Comparison of ENCODE assay signal across 27 mouse cellular contexts in genomic region chr8:117610506-117610905, GRCm38 (mm10).
"Had no signal": no experiment of that assay in that cellular context is flagged by ENCODE, and none has a peak within 500 bp of the region (broad histone marks: within the 10 kb centered on the region; RNA-seq: fewer than 3 reads in every experiment).

No protein-coding gene starts in this region.

- H3K4me3 ChIP-seq: embryonic facial prominence, embryonic 10.5 days; embryonic facial prominence, embryonic 12.5 days; embryonic facial prominence, embryonic 13.5 days; embryonic facial prominence, embryonic 15.5 days; erythroblast, embryonic 14.5 days; forebrain, embryonic 10.5 days; forebrain, embryonic 12.5 days; forebrain, embryonic 13.5 days; forebrain, embryonic 15.5 days; gastrocnemius, adult 2 months; heart, adult 2 months had no signal

- H3K36me3 ChIP-seq: embryonic facial prominence, embryonic 12.5 days; embryonic facial prominence, embryonic 13.5 days; embryonic facial prominence, embryonic 15.5 days; forebrain, embryonic 10.5 days; forebrain, embryonic 12.5 days; forebrain, embryonic 15.5 days had no signal

- H3K9ac ChIP-seq: embryonic facial prominence, embryonic 12.5 days; embryonic facial prominence, embryonic 13.5 days; embryonic facial prominence, embryonic 15.5 days; forebrain, embryonic 12.5 days; forebrain, embryonic 13.5 days; forebrain, embryonic 15.5 days; forebrain, postnatal 0 days had no signal

- DNase-seq: cerebellum, adult 9-10 months; cerebellum, adult 9-11 months; cerebellum, postnatal 10 days; cerebellum, postnatal 14 days; cerebellum, postnatal 25 days; cerebellum, postnatal 36 days; embryo, embryonic 11 days; forebrain, postnatal 0 days; gastrocnemius, adult 2 months; gastrocnemius, postnatal 10 days; gastrocnemius, postnatal 14 days; gastrocnemius, postnatal 25 days; gastrocnemius, postnatal 36 days; heart, adult 11 months; heart, adult 18-20 months; heart, adult 2 months had no signal

- H3K4me2 ChIP-seq: embryonic facial prominence, embryonic 12.5 days; embryonic facial prominence, embryonic 13.5 days; embryonic facial prominence, embryonic 15.5 days; forebrain, embryonic 12.5 days; forebrain, embryonic 13.5 days; forebrain, embryonic 15.5 days had no signal

- H3K27ac ChIP-seq: embryonic facial prominence, embryonic 10.5 days; embryonic facial prominence, embryonic 12.5 days; embryonic facial prominence, embryonic 13.5 days; embryonic facial prominence, embryonic 15.5 days; forebrain, embryonic 10.5 days; forebrain, embryonic 12.5 days; forebrain, embryonic 13.5 days; forebrain, embryonic 15.5 days; gastrocnemius, adult 2 months; heart, adult 2 months had no signal

- H3K4me1 ChIP-seq: embryonic facial prominence, embryonic 10.5 days; embryonic facial prominence, embryonic 12.5 days; embryonic facial prominence, embryonic 13.5 days; embryonic facial prominence, embryonic 15.5 days; forebrain, embryonic 10.5 days; forebrain, embryonic 12.5 days; forebrain, embryonic 13.5 days; forebrain, embryonic 15.5 days had no signal

- H3K27me3 ChIP-seq: embryonic facial prominence, embryonic 12.5 days; embryonic facial prominence, embryonic 13.5 days; embryonic facial prominence, embryonic 15.5 days; forebrain, embryonic 12.5 days; forebrain, embryonic 13.5 days; forebrain, embryonic 15.5 days had no signal

- ATAC-seq: forebrain, embryonic 13.5 days; forebrain, embryonic 14.5 days; forebrain, embryonic 15.5 days; forebrain, embryonic 16.5 days; forebrain, postnatal 0 days had no signal

- H3K9me3 ChIP-seq: embryonic facial prominence, embryonic 10.5 days; embryonic facial prominence, embryonic 12.5 days; embryonic facial prominence, embryonic 13.5 days; embryonic facial prominence, embryonic 15.5 days; forebrain, embryonic 10.5 days; forebrain, embryonic 15.5 days had no signal
